26 mouse cellular contexts compared by ENCODE assay signal in genomic region chr1:146783259-146783658, GRCm38 (mm10).
DNase-seq lines count a peak whose midpoint lies in the region; ATAC-seq lines count a peak whose summit lies in the region.
"Had no signal": no experiment of that assay in that cellular context is flagged by ENCODE, and none has a peak within 500 bp of the region (broad histone marks: within the 10 kb centered on the region; RNA-seq: fewer than 3 reads in every experiment).

No protein-coding gene starts in this region.

- no peak overlapping the region for H3K9ac ChIP-seq in forebrain, embryonic 14.5 days (ENCODE audit: low read length)
- no peak overlapping the region for H3K9ac ChIP-seq in forebrain, embryonic 15.5 days (replicated peaks)
- H3K9ac ChIP-seq in midbrain, embryonic 14.5 days (replicated peaks; ENCODE audit: low read length) = no peak overlapping the region
- H3K9ac ChIP-seq in midbrain, embryonic 15.5 days = no peak overlapping the region
- H3K9ac ChIP-seq: heart, embryonic 13.5 days; hindbrain, embryonic 12.5 days had no signal

- ATAC-seq in forebrain, embryonic 14.5 days = no peak
- no peak for ATAC-seq in forebrain, embryonic 15.5 days (replicated peaks)
- peak; percentile 57; the same call in 1 of the 2 replicates for ATAC-seq in frontal cortex, adult (ENCODE audit: low TSS enrichment)
- no peak for ATAC-seq in midbrain, embryonic 14.5 days (ENCODE audit: low FRiP score, low TSS enrichment)
- no peak for ATAC-seq in midbrain, embryonic 15.5 days (replicated peaks)
- ATAC-seq: activated CD4-positive, CD25-positive, alpha-beta regulatory T cell, adult 4 months; hindbrain, embryonic 16.5 days; inflammation-experienced regulatory T-cells, adult 6 months; intestine, embryonic 16.5 days had no signal

- DNase-seq in forebrain, embryonic 14.5 days (ENCODE audit: low spot score) = peak; percentile 46
- no peak for DNase-seq in frontal cortex, postnatal 25 days (ENCODE audit: low spot score in 2 of 2)
- peak; percentile 48 for DNase-seq in midbrain, embryonic 14.5 days
- peak; percentile 16 for DNase-seq in retina, postnatal 1 day
- no peak for DNase-seq in left cerebral cortex, postnatal 36 days (ENCODE audit: low spot score in 2 of 2)
- DNase-seq: adrenal gland, adult 8-10 months; adrenal gland, postnatal 25 days; cerebellum, adult 11-12 months; cerebellum, adult 8-10 months; cerebellum, postnatal 10 days; cerebellum, postnatal 36 days; embryo, embryonic 11 days; gastrocnemius, postnatal 36 days; heart, adult 2 months; kidney, adult 18-20 months had no signal

- H3K36me3 ChIP-seq in forebrain, embryonic 14.5 days (ENCODE audit: control insufficient read depth, insufficient read depth, low read length) = no peaks in the 10 kb centered on the region
- H3K36me3 ChIP-seq in forebrain, embryonic 15.5 days = no peaks in the 10 kb centered on the region
- H3K36me3 ChIP-seq in midbrain, embryonic 14.5 days (ENCODE audit: control insufficient read depth, insufficient read depth, low read length) = no peaks in the 10 kb centered on the region
- H3K36me3 ChIP-seq in midbrain, embryonic 15.5 days (replicated peaks) = no peaks in the 10 kb centered on the region
- H3K36me3 ChIP-seq: forebrain, embryonic 10.5 days; heart, embryonic 10.5 days; heart, embryonic 13.5 days; hindbrain, embryonic 12.5 days had no signal

- no peak overlapping the region for H3K4me3 ChIP-seq in forebrain, embryonic 14.5 days (ENCODE audit: low read depth, low read length)
- no peak overlapping the region for H3K4me3 ChIP-seq in forebrain, embryonic 15.5 days
- no peak overlapping the region for H3K4me3 ChIP-seq in midbrain, embryonic 14.5 days (replicated peaks; ENCODE audit: low read depth, low read length)
- no peak overlapping the region for H3K4me3 ChIP-seq in midbrain, embryonic 15.5 days
- H3K4me3 ChIP-seq: forebrain, embryonic 10.5 days; heart, adult 2 months; heart, embryonic 10.5 days; heart, embryonic 13.5 days; hindbrain, embryonic 12.5 days had no signal

- no peak overlapping the region for H3K4me2 ChIP-seq in forebrain, embryonic 14.5 days (ENCODE audit: low read length)
- no peak overlapping the region for H3K4me2 ChIP-seq in forebrain, embryonic 15.5 days (replicated peaks)
- no peak overlapping the region for H3K4me2 ChIP-seq in midbrain, embryonic 14.5 days (ENCODE audit: low read length)
- no peak overlapping the region for H3K4me2 ChIP-seq in midbrain, embryonic 15.5 days
- H3K4me2 ChIP-seq: heart, embryonic 13.5 days; hindbrain, embryonic 12.5 days had no signal

- H3K27me3 ChIP-seq in forebrain, embryonic 14.5 days (replicated peaks; ENCODE audit: control insufficient read depth, insufficient read depth, low read length) = no peaks in the 10 kb centered on the region
- H3K27me3 ChIP-seq in forebrain, embryonic 15.5 days = no peaks in the 10 kb centered on the region
- no peaks in the 10 kb centered on the region for H3K27me3 ChIP-seq in midbrain, embryonic 14.5 days (ENCODE audit: control insufficient read depth, insufficient read depth, low read length)
- no peaks in the 10 kb centered on the region for H3K27me3 ChIP-seq in midbrain, embryonic 15.5 days (replicated peaks)
- H3K27me3 ChIP-seq: heart, embryonic 13.5 days; hindbrain, embryonic 12.5 days had no signal

- intact Hi-C loops in left cerebral cortex, postnatal 36 days (cut with DNase I) = no loop called here

- no peaks in the 10 kb centered on the region for H3K9me3 ChIP-seq in forebrain, embryonic 14.5 days (replicated peaks; ENCODE audit: control insufficient read depth, low read length)
- H3K9me3 ChIP-seq in forebrain, embryonic 15.5 days = no peaks in the 10 kb centered on the region
- no peaks in the 10 kb centered on the region for H3K9me3 ChIP-seq in midbrain, embryonic 14.5 days (ENCODE audit: control insufficient read depth, low read length)
- no peaks in the 10 kb centered on the region for H3K9me3 ChIP-seq in midbrain, embryonic 15.5 days
- H3K9me3 ChIP-seq: forebrain, embryonic 10.5 days; heart, embryonic 10.5 days; heart, embryonic 13.5 days; hindbrain, embryonic 12.5 days had no signal

- H3K4me1 ChIP-seq in forebrain, embryonic 14.5 days (ENCODE audit: control insufficient read depth, insufficient read depth, low read length) = no peaks in the 10 kb centered on the region
- no peaks in the 10 kb centered on the region for H3K4me1 ChIP-seq in forebrain, embryonic 15.5 days
- no peaks in the 10 kb centered on the region for H3K4me1 ChIP-seq in midbrain, embryonic 14.5 days (ENCODE audit: control insufficient read depth, insufficient read depth, low read length)
- no peaks in the 10 kb centered on the region for H3K4me1 ChIP-seq in midbrain, embryonic 15.5 days
- H3K4me1 ChIP-seq: forebrain, embryonic 10.5 days; heart, embryonic 10.5 days; heart, embryonic 13.5 days; hindbrain, embryonic 12.5 days had no signal

- no peak overlapping the region for H3K27ac ChIP-seq in forebrain, embryonic 14.5 days (ENCODE audit: low read depth, low read length)
- H3K27ac ChIP-seq in forebrain, embryonic 15.5 days (replicated peaks) = no peak overlapping the region
- H3K27ac ChIP-seq in midbrain, embryonic 14.5 days (replicated peaks; ENCODE audit: low read depth, low read length) = no peak overlapping the region
- H3K27ac ChIP-seq in midbrain, embryonic 15.5 days = no peak overlapping the region
- H3K27ac ChIP-seq: forebrain, embryonic 10.5 days; heart, adult 2 months; heart, embryonic 10.5 days; heart, embryonic 13.5 days; hindbrain, embryonic 12.5 days had no signal

- WGBS in forebrain, embryonic 14.5 days = 62% methylated on average over 4 of the region's 4 CpGs
- 45% methylated on average over 4 of the region's 4 CpGs for WGBS in forebrain, embryonic 15.5 days
- 46% methylated on average over 4 of the region's 4 CpGs for WGBS in midbrain, embryonic 14.5 days
- WGBS in midbrain, embryonic 15.5 days = 39% methylated on average over 4 of the region's 4 CpGs

Comparison
In these comparisons a context has a peak if more than half of its experiments do, and no peak if none do; other contexts are left out.
1. DNase-seq: peak in forebrain, embryonic 14.5 days (single experiment), midbrain, embryonic 14.5 days (single experiment) and retina, postnatal 1 day (single experiment); none in frontal cortex, postnatal 25 days (0 of 2) and left cerebral cortex, postnatal 36 days (0 of 2).